Mouse (Mus musculus) naive thymus-derived CD4-positive, alpha-beta T cell, adult 2 months (primary cell): Measurements from ENCODE around the gene Rabggta.
A peak's percentile ranks its signal among the peaks of the same experiment; 100 is the strongest.

Source experiments
- DNase-seq: peaks from one replicate; pipeline ENCODE4 v3.0.0-alpha.2; 2011; ENCODE audit warnings: low read depth

The Rabggta gene

DNA sequence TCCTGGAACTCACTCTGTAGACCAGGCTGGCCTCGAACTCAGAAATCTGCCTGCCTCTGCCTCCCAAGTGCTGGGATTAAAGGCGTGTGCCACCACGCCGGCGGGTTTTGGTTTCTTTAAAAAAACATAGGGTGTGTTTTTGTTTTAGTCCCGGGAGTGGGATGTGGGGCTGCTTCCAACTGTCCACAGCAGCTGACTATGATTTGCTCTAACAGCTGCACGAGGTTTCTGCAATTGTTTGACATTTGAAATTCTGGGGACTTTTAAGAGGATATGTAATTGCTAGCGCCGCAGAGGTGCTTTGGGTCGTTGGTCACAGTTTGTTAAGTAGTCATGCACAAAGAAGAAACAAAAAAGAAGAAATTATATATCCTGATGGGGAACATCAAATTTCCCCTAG, 32.6 kb downstream of the Rabggta start:
- DNase-seq, result no peak

DNA sequence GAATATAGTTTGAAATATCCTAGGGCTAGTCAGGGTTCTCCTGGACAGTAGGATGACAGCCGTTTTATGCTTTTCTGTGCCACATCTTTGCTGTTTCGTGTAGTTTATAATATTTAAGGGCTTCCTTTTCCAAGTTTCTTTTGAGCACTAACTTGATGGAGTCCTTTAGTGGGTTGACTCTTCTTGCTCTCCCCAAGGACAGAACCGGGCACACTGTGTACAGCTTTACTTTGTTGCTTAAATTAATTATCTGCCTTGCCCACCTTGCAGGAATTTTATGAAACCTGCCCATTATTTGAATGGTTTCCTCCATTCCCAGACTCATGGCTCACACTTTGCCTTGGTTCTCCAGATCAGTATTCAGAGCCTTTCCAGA, 40.0 kb downstream of the Rabggta start:
- DNase-seq, result no peak

DNA sequence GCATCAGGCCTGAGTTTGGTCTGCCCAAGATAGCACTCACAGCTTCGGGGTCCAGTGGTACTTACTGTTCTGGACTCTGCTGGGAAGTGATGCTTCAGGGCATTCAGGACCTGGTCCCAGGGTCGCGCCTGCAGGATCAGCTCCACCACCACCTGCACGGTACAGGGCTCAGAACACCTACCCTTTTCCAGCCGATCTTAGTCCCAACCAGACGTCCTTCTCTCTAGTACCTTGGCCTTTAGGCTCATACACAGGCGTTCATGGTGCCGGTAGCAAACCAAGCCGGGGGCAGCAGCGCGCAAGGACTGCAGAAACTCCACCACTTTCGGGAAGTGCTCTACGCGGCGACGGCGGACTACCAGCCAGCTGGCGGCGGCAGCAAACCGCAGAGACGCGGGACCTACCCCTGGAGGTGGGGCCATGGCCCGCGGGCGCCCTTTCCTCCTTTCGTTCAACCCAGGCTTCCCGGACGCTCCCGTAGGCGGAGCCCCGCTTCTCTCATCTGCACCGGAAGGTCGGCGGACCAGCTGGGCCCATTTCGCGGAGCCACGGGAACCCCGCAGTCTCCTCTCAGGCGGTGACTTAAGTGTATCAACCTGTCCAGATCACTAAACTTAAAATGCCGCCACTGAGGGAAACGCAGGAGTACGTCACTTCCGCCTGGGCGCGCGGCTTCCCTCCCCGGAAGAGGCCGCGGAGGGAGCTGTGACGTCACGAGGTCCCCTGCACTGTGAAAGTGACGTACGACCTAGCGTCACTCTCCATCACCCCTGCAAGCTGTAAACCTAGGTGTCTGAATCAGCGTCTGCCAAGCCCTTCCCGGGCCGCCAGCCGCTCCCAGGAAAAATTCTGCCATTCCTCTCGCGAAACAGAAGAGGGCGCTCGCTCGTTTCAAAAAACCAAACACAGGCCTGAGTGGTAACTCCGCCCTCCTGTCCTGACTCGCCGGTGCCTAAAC, 40.6 kb downstream of the Rabggta start, which contains the start of gene Tinf2:
TSS of gene Tinf2 (minus strand) at position 661 of the 958 bp plus-strand sequence.
- peak; percentile 98 for DNase-seq

DNA sequence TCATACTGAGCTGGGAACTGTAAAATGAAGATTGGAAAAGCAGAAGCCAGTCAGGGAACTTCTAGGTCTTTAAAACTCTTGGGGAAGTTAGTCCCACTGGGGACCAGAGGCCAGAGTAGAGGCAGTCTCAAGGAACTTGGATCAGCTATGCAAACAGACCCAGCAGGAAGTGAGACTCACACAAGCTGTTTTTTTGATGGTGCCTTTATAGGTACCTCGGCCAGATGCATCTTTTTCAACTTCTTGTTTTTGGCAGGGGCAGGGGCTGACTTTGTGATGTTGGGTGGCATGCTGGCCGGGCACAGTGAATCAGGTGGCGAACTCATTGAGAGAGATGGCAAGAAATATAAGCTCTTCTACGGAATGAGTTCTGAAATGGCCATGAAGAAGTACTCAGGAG, 44.4 kb downstream of the Rabggta start:
- DNase-seq, result no peak

DNA sequence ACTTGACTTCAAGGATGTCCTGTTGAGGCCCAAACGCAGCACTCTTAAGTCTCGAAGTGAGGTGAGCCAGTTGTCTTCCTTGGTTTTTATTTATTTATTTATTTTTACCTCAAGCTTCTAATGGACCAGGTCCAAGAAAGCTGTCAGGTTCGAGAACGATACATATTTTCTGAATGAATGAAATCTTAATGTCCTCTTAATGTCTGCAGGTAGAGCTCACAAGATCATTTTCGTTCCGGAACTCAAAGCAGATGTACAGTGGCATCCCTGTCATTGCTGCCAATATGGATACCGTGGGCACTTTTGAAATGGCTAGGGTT, 49.4 kb downstream of the Rabggta start:
- DNase-seq, result no peak

DNA sequence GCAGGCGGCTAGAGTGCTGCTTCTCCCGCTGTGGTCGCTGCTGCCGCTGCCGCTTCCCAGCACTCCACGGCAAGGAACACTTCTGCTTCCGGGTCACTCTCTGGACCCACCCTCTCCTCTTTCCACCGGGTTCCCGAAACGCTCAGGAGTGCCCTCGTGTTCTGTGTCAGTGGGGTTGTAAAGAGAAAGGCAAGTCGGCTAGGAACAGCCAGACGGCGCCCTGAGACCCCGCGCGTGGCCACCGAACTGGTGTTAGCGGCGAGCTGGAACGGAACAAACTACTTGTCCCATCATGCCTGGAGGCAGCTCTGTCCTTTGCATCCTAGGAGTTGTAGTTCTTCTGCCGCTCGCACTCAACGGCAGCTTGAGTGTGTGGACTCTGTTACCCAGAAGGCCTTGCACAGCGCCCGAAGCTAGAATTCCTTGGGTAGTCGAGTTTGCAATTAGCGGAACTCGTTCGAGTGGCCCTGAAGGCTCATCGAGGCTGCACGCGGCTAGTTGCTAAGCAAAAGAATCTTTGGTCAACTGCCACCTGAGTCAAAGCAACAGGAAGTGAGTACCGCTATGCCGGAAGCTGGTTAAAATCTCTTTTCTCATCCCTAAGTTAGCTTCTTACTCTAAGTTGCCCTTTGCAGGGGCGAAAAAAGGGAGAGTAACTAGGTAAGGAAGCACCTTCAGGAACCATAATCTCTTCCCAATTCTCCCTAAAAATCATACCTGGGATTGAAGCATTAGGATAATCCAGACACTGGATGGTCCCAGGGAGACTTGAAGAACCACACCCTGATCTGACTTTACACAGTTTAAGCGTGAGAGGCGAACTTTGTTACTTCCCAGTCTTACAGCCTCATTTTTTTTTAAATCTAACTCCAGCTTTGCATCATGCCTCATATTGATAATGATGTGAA, 50.0 kb downstream of the Rabggta start, which contains the start of the genes Gmpr2 and Nedd8:
TSS of gene Gmpr2 (plus strand) at position 109 of the 908 bp plus-strand sequence.
TSS of gene Nedd8 (minus strand) at position 292 of the 908 bp plus-strand sequence.
- DNase-seq, result peak; percentile 94

DNA sequence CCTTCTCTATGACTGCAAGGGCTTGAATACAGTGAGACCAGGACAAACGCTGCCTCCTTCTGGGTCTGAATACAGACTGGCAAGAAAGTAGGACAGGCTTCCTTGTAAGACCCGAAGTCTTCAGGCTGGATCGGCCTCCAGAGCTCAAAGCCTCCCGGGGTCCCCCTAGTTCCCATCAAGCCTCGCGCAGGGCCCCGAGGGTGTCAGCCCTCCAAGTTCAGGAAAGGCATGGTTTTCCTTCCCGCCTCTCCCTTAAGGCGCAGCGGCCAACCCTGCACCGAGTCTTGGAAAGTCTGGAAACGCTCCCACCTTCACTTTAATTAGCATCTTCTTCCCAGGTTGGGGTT, 50.6 kb downstream of the Rabggta start:
- no peak for DNase-seq
